14 mouse cellular contexts compared by ENCODE assay signal in genomic region chr6:121156030-121156429, GRCm38 (mm10). TPM values are rescaled to one million over a fixed set of nuclear protein-coding genes. Genes with fewer than 3 reads are reported as not detected.
DNase-seq lines count a peak whose midpoint lies in the region; ATAC-seq lines count a peak whose summit lies in the region.
"Had no signal": no experiment of that assay in that cellular context is flagged by ENCODE, and none has a peak within 500 bp of the region (broad histone marks: within the 10 kb centered on the region; RNA-seq: fewer than 3 reads in every experiment).

No protein-coding gene starts in this region.

- H3K4me3 ChIP-seq in kidney, embryonic 16.5 days (ENCODE audit: low read length): no peak overlapping the region
- H3K4me3 ChIP-seq: embryonic facial prominence, embryonic 15.5 days; limb, embryonic 15.5 days had no signal

- H3K4me1 ChIP-seq in kidney, embryonic 16.5 days (ENCODE audit: insufficient read depth, low read length): peaks cover 3% of the 10 kb centered on the region; the same call in 1 of the 2 replicates

- WGBS in kidney, embryonic 16.5 days: 69% methylated on average over 2 of the region's 2 CpGs

- H3K36me3 ChIP-seq in kidney, embryonic 16.5 days (ENCODE audit: insufficient read depth, low read length): no peaks in the 10 kb centered on the region
- H3K36me3 ChIP-seq: embryonic facial prominence, embryonic 15.5 days; limb, embryonic 15.5 days had no signal

- no peaks in the 10 kb centered on the region for H3K9me3 ChIP-seq in kidney, embryonic 16.5 days (ENCODE audit: low read length)
- H3K9me3 ChIP-seq: embryonic facial prominence, embryonic 15.5 days; limb, embryonic 15.5 days had no signal

- DNase-seq in gastrocnemius, postnatal 10 days: peak; percentile 27
- DNase-seq in gastrocnemius, postnatal 36 days: no peak
- DNase-seq in kidney, postnatal 36 days: peak; percentile 26 to 28
- peak; percentile 55 for DNase-seq in adipocyte (ENCODE audit: low spot score)
- peak; percentile 39 to 43 for DNase-seq in heart, postnatal 36 days
- no peak for DNase-seq in thymus, postnatal 14 days
- no peak for DNase-seq in thymus, adult 18-20 months
- DNase-seq: cerebellum, adult 9-11 months; kidney, postnatal 25 days; liver, postnatal 0 days; right cerebral cortex, adult 18-20 months had no signal

- H3K9ac ChIP-seq in kidney, embryonic 16.5 days (replicated peaks; ENCODE audit: low read length): no peak overlapping the region
- H3K9ac ChIP-seq: embryonic facial prominence, embryonic 15.5 days; limb, embryonic 15.5 days; liver, postnatal 0 days had no signal

- no peak overlapping the region for H3K27ac ChIP-seq in kidney, embryonic 16.5 days (ENCODE audit: low read length)
- H3K27ac ChIP-seq: embryonic facial prominence, embryonic 15.5 days; limb, embryonic 15.5 days had no signal

- intact Hi-C loops in gastrocnemius, postnatal 36 days (cut with DNase I): no loop called here
- intact Hi-C loops in heart, postnatal 36 days (cut with DNase I): no loop called here

- no peak overlapping the region for H3K4me2 ChIP-seq in kidney, embryonic 16.5 days (replicated peaks; ENCODE audit: low read depth, low read length)
- H3K4me2 ChIP-seq: embryonic facial prominence, embryonic 15.5 days; limb, embryonic 15.5 days had no signal

- no peak for ATAC-seq in kidney, embryonic 16.5 days (ENCODE audit: low FRiP score, low TSS enrichment)
- ATAC-seq: liver, postnatal 0 days had no signal

- no peaks in the 10 kb centered on the region for H3K27me3 ChIP-seq in kidney, embryonic 16.5 days (ENCODE audit: insufficient read depth, low read length)
- H3K27me3 ChIP-seq: embryonic facial prominence, embryonic 15.5 days; limb, embryonic 15.5 days had no signal

RNA-seq across cellular contexts. Expression of gene Mical3, which starts 25.2 kb away (rescaled TPM):
- 10 to 100 TPM; 65.2 to 82.4 TPM for total RNA-seq in gastrocnemius, postnatal 10 days (2021)
- 10 to 100 TPM; 49.6 to 54.7 TPM for total RNA-seq in gastrocnemius, postnatal 36 days (2021)
- 10.9 and 11.6 TPM in 2 replicates for polyA plus RNA-seq in kidney, embryonic 16.5 days (2015; fragmentation: Nextera tagmentation; extraction: Ambion mirVana)
- 100 to 1,000 TPM; 119 to 136 TPM for total RNA-seq in heart, postnatal 36 days (2021)

RNA-seq across cellular contexts. Expression of gene Pex26, which starts 27.4 kb away (rescaled TPM):
- 1 to 10 TPM; 4.0 TPM for total RNA-seq in gastrocnemius, postnatal 10 days (2021)
- total RNA-seq in gastrocnemius, postnatal 36 days (2021): 1 to 10 TPM; 2.2 to 2.9 TPM
- polyA plus RNA-seq in kidney, embryonic 16.5 days (2015; fragmentation: Nextera tagmentation; extraction: Ambion mirVana): 12.8 and 13.6 TPM in 2 replicates
- 1 to 10 TPM; 5.5 to 6.3 TPM for total RNA-seq in heart, postnatal 36 days (2021)

RNA-seq across cellular contexts. Expression of gene Tuba8, which starts 54.5 kb away (rescaled TPM):
- total RNA-seq in gastrocnemius, postnatal 10 days (2021): 100 to 1,000 TPM; 160 to 206 TPM
- 100 to 1,000 TPM; 183 to 207 TPM for total RNA-seq in gastrocnemius, postnatal 36 days (2021)
- polyA plus RNA-seq in kidney, embryonic 16.5 days (2015; fragmentation: Nextera tagmentation; extraction: Ambion mirVana): 0.27 and 0.75 TPM in 2 replicates
- total RNA-seq in heart, postnatal 36 days (2021): 100 to 1,000 TPM in 1 of 2 experiments, 10 to 100 TPM in 1; 94.4 to 144 TPM

Comparison
In these comparisons a context has a peak if more than half of its experiments do, and no peak if none do; other contexts are left out.
1. DNase-seq: peak in gastrocnemius, postnatal 10 days (single experiment), kidney, postnatal 36 days (2 of 2), adipocyte (single experiment) and heart, postnatal 36 days (2 of 2); none in gastrocnemius, postnatal 36 days (0 of 2), thymus, postnatal 14 days (single experiment) and thymus, adult 18-20 months (0 of 2).